Mouse (Mus musculus) bone marrow, adult 2 months (tissue): ENCODE measurements around the gene Sde2. TPM values are rescaled to one million over a fixed set of nuclear protein-coding genes. Genes with fewer than 3 reads are reported as not detected.
A peak's percentile ranks its signal among the peaks of the same experiment; 100 is the strongest.

Source experiments
- H3K27ac ChIP-seq: fragments of 200-500 bp; 2 replicates; pipeline ENCODE4 v1.5.1; 2012; ENCODE audit warnings: low read depth, mild to moderate bottlenecking, control low read depth, inconsistent platforms, low read length; ENCODE audit not compliant: control insufficient read depth, poor library complexity, insufficient read depth
- H3K4me1 ChIP-seq: fragments of 200-500 bp; 2 replicates; pipeline ENCODE4 v1.6.1; 2011; ENCODE audit warnings: low read length; ENCODE audit not compliant: control insufficient read depth, insufficient read depth
- H3K4me3 ChIP-seq: fragments of 200-500 bp; replicated peaks from 2 replicates; pipeline ENCODE3; 2011; ENCODE audit warnings: mild to moderate bottlenecking, low read depth, low read length, control low read depth; ENCODE audit not compliant: control insufficient read depth
- CTCF ChIP-seq: fragments of 200-500 bp; IDR thresholded peaks from 2 replicates; pipeline ENCODE4 v1.5.1; 2011; ENCODE audit warnings: low read length, control low read depth; ENCODE audit not compliant: control insufficient read depth, insufficient read depth
- POLR2A ChIP-seq: fragments of 200-500 bp; IDR thresholded peaks from 2 replicates; pipeline ENCODE4 v1.6.1; 2011; ENCODE audit warnings: low read depth, mild to moderate bottlenecking, control low read depth, low read length, borderline replicate concordance; ENCODE audit not compliant: control insufficient read depth
- WGBS: fragments of 180-500 bp; shearing (Covaris S2); methylation state at CpG from one replicate; pipeline ENCODE4 v1.1.7; 2018; 5-methylcytosine and 5-hydroxymethylcytosine counted together
- polyA plus RNA-seq: library from polyadenylated mRNA; stranded (reverse); fragments of >200 nt; gene quantifications from 2 replicates; pipeline ENCODE4 v1.2.4, GENCODE M21; 2011; ENCODE audit warnings: low replicate concordance; ENCODE audit not compliant: missing spikeins, insufficient read depth, insufficient read length

Gene Sde2
- polyA plus RNA-seq, 1 experiment = 24.7 TPM

GRCm38 (mm10) chr1:180839201-180839910 is 11.6 kb upstream of the Sde2 start:
- no peak overlapping the region for H3K4me3 ChIP-seq
- no peaks in the 10 kb centered on the region; the same call in 1 of the 2 replicates for H3K4me1 ChIP-seq
- 85% methylated on average over 8 of the region's 8 CpGs for WGBS
- H3K27ac ChIP-seq = no peak overlapping the region
- TF ChIP-seq CTCF = no peak
- TF ChIP-seq POLR2A = no peak

DNA sequence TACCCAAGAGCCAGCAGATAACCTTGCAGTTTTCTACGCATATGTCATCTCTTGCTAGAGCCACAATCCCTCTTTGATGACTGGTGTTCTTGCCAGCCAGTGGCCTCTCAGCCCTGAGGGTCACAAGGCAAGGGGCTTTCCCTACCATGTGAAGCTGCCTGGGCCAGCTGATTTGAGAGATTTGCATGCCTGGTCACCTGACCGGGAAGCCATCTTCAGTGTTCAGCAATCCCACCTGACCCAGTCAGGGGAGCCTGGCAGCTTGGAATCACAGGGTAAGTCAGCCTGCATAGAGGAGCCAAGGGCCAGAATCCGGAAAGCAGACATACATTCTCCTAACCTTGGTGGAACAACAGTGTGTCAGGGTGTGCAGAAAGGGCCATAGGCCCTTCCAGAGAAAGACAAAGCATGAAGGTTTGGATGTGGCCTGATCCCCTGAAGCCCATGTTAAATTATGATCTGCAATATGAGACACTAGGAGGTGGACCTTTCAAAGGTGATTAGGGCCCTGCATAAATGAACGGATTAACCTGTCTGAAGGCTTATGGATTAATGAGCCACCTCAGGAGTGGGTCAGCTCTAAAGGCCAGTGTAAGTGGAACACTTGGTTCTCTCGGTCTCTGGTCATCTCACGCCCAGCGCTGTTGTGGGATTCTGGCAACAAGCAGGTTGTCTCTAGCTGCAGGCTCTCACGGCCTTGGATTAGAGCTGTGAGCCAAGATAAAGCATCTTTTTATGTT is 9.2 kb upstream of the Sde2 start:
- WGBS = 89% methylated on average over 8 of the region's 8 CpGs
- no peak overlapping the region for H3K27ac ChIP-seq
- no peak for TF ChIP-seq POLR2A
- TF ChIP-seq CTCF = no peak
- no peaks in the 10 kb centered on the region for H3K4me1 ChIP-seq
- no peak overlapping the region for H3K4me3 ChIP-seq

GRCm38 (mm10) chr1:180848114-180848510 is 2.8 kb upstream of the Sde2 start:
- Histone ChIP-seq H3K4me1 (no peaks in the 10 kb centered on the region; the same call in 1 of the 2 replicates), H3K4me3 (peak overlapping the region; percentile 53), H3K27ac (peak overlapping the region; percentile 76)
- 1% methylated on average over 9 of the region's 9 CpGs for WGBS
- TF ChIP-seq CTCF (0 out of 2 replicates have a peak, but pooled peaks have one; percentile 7), POLR2A (peak; percentile 39; the same call in 1 of the 2 replicates)

DNA sequence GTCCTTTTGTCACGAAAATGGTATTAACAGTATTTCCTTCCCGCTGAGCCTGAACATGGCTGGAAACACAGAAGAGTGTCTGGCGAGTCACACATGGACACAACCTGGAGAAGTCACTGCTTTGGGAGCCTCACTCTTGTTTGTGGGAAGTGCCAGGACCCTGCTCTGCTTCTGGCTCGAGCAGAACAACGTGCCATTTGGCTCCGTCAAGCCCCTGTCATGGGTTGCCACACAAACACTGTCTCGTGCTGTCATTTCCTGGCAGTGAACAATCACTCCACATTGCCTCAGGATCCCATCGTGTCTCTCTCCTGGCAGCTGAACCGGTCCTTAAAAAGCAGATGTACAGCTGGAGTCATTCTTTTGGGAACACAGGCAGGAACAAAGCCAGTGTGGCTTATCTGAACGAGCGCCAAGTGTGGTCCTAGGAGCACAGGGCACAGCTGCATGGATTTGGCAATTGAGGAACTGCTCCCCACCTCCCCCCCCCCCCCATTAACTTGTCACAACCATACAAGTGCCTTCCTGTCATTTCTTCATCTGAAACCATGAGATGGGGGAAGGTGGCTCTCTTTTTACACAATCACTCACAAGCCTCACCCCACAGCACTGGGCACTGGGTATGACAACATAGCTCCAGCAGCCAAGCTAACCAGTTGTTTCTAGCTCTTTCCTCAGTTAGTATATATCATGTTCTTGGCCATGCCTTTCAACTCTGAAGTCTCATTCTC is 2.3 kb upstream of the Sde2 start:
- peak overlapping the region; percentile 53 for H3K4me3 ChIP-seq
- H3K4me1 ChIP-seq = no peaks in the 10 kb centered on the region; the same call in 1 of the 2 replicates
- TF ChIP-seq POLR2A = 0 out of 2 replicates have a peak, but pooled peaks have one; percentile 48
- TF ChIP-seq CTCF = no peak; the same call in 1 of the 2 replicates
- 2% methylated on average over 11 of the region's 11 CpGs for WGBS
- peak overlapping the region; percentile 76 for H3K27ac ChIP-seq

- H3K4me1 ChIP-seq = no peaks in the 10 kb centered on the region; the same call in 1 of the 2 replicates
- TF ChIP-seq CTCF = no peak
- TF ChIP-seq POLR2A = no peak
- WGBS = 25% methylated on average over 11 of the region's 11 CpGs
- peak overlapping the region; percentile 99 for H3K27ac ChIP-seq
- H3K4me3 ChIP-seq = no peak overlapping the region
Observed at GRCm38 (mm10) chr1:180849701-180850301, 1.1 kb upstream of the Sde2 start.

- no peak overlapping the region for H3K4me3 ChIP-seq
- no peak for TF ChIP-seq POLR2A
- no peak for TF ChIP-seq CTCF
- peaks cover 2% of the 10 kb centered on the region; the same call in 1 of the 2 replicates for H3K4me1 ChIP-seq
- H3K27ac ChIP-seq = peak overlapping the region; percentile 30; the same call in 1 of the 2 replicates
Observed at GRCm38 (mm10) chr1:180858763-180859162, 7.8 kb downstream of the Sde2 start.

DNA sequence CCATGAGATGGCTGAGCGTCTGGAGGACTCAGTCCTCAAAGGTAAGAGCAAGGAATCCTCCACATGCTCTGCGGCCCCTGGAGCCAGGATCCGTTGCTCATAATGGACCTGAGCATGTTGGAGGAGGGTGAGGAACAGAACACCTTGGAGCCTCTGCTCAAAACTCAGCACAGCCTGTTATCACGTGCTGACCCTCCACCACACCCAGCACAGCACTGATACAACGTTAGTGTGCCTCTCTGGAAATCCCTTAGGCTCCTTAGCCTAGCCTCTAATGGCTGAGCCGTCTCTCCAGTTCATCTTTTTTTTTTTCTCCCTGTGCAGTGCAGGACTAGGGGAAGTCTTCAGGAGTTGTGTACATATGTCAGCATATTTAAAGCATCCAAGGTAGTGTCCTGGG is 9.1 kb downstream of the Sde2 start:
- H3K4me3 ChIP-seq = no peak overlapping the region
- TF ChIP-seq POLR2A = no peak
- H3K27ac ChIP-seq = no peak overlapping the region
- 81% methylated on average over 6 of the region's 6 CpGs for WGBS
- peaks cover 2% of the 10 kb centered on the region; the same call in 1 of the 2 replicates for H3K4me1 ChIP-seq

GRCm38 (mm10) chr1:180863606-180864005 is 12.7 kb downstream of the Sde2 start:
- TF ChIP-seq CTCF = peak; percentile 56
- no peak for TF ChIP-seq POLR2A
- WGBS = 3% methylated on average over 1 of the region's 1 CpGs
- no peak overlapping the region for H3K4me3 ChIP-seq
- H3K4me1 ChIP-seq = peaks cover 2% of the 10 kb centered on the region; the same call in 1 of the 2 replicates
- no peak overlapping the region for H3K27ac ChIP-seq
